Mouse (Mus musculus) regulatory T cell (primary cell): ENCODE results near the gene Rhag.

ENCODE experiments used
- in situ Hi-C: fragments of 300-600 bp; cut with MboI, MseI; formaldehyde crosslinking; loops from one replicate; pipeline ENCODE4 v1.15.1; 2025; ENCODE audit warnings: high pct_unique_total_duplicates

Gene Rhag

GRCm38 (mm10) chr17:40810934-40811333 lies at the start of gene Rhag:
Gene Rhag (plus strand): TSS chr17:40811126.
- in situ Hi-C loops: no loop called here

- in situ Hi-C loops: no loop called here
Measured at GRCm38 (mm10) chr17:40763662-40764061, 47.3 kb upstream of the Rhag start.

- in situ Hi-C loops: no loop called here
Measured at GRCm38 (mm10) chr17:40767120-40767519, 43.8 kb upstream of the Rhag start.

- in situ Hi-C loops: no loop called here
Measured at GRCm38 (mm10) chr17:40789877-40790276, 21.0 kb upstream of the Rhag start.

GRCm38 (mm10) chr17:40793921-40794854 lies 16.7 kb upstream of the Rhag start:
- in situ Hi-C loops: no loop called here

- in situ Hi-C loops: no loop called here
Measured at GRCm38 (mm10) chr17:40802707-40803340, 8.1 kb upstream of the Rhag start.

- in situ Hi-C loops: no loop called here
Measured at GRCm38 (mm10) chr17:40806550-40806949, 4.4 kb upstream of the Rhag start.

GRCm38 (mm10) chr17:40806953-40807572 lies 3.9 kb upstream of the Rhag start, which contains the start of gene Crisp2:
Gene Crisp2 (minus strand): TSS chr17:40807003.
- in situ Hi-C loops: no loop called here

GRCm38 (mm10) chr17:40808071-40808470 lies 2.9 kb upstream of the Rhag start:
- in situ Hi-C loops: no loop called here

- in situ Hi-C loops: no loop called here
Measured at GRCm38 (mm10) chr17:40811560-40811959, 634 bp downstream of the Rhag start.

GRCm38 (mm10) chr17:40812259-40812658 lies 1.3 kb downstream of the Rhag start:
- in situ Hi-C loops: no loop called here

GRCm38 (mm10) chr17:40817340-40817943 lies 6.5 kb downstream of the Rhag start:
- in situ Hi-C loops: no loop called here

- in situ Hi-C loops: no loop called here
Measured at GRCm38 (mm10) chr17:40821477-40821876, 10.6 kb downstream of the Rhag start.

- in situ Hi-C loops: no loop called here
Measured at GRCm38 (mm10) chr17:40823817-40824216, 12.9 kb downstream of the Rhag start.

GRCm38 (mm10) chr17:40824549-40824948 lies 13.6 kb downstream of the Rhag start:
- in situ Hi-C loops: no loop called here

GRCm38 (mm10) chr17:40831870-40832269 lies 20.9 kb downstream of the Rhag start:
- in situ Hi-C loops: no loop called here

- in situ Hi-C loops: no loop called here
Measured at GRCm38 (mm10) chr17:40837308-40837707, 26.4 kb downstream of the Rhag start.

- in situ Hi-C loops: loop anchor here (25.0 kb wide), 1 partner anchor 832 kb away; no protein-coding TSS in a partner anchor
Measured at GRCm38 (mm10) chr17:40855065-40855464, 44.1 kb downstream of the Rhag start.

GRCm38 (mm10) chr17:40868952-40869747 lies 58.2 kb downstream of the Rhag start:
- in situ Hi-C loops: loop anchor here (25.0 kb wide), 1 partner anchor 818 kb away; no protein-coding TSS in a partner anchor

GRCm38 (mm10) chr17:40872626-40873025 lies 61.7 kb downstream of the Rhag start:
- in situ Hi-C loops: loop anchor here (25.0 kb wide), 1 partner anchor 815 kb away; no protein-coding TSS in a partner anchor

- in situ Hi-C loops: loop anchor here (25.0 kb wide), 1 partner anchor 814 kb away; no protein-coding TSS in a partner anchor
Measured at GRCm38 (mm10) chr17:40873582-40874011, 62.7 kb downstream of the Rhag start.
